Mouse (Mus musculus) ovary, postnatal 14 days (tissue): ENCODE measurements around the gene Nod1.

Experiments
- DNase-seq: peaks from one replicate; pipeline ENCODE4 v3.0.0; 2022; ENCODE audit warnings: low spot score

Gene Nod1

DNA sequence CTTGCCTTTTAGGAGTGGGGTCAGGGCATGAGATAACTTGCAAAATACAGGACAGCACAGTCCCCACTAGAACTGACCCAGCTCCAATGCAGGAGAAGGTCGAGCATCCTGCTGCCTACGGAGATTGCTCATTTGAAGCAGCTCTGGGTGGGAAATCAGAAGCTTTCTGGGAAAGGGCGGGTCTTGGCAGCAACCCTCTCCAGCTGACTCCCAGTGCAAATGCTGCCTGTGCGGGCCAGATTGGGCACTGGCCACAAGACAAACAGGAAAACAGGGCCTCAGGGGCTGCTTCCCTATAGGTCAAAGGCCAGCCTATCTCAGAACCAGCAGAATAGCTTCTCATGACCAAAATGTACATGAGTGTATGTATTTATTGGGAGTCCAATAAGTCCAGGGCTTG lies 32.8 kb downstream of the Nod1 start:
- no peak for DNase-seq

DNA sequence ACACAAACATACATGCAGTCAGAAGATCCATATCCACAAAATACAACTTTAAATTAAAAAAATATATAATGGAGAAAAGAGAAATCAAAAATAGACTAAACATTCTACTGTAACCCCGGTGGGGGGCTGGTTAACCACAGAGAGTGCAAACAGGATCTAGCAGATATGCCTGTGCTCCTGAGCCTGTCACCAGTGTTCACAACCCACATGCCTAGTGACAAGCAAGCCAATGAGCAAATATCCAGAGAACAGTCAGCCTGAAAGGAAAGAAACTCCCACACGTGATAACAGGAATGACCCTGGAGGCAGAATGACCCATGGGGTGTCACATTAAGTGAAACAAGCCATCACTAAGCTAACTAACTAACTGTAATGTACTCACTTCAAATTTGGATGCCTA lies 35.9 kb downstream of the Nod1 start:
- no peak for DNase-seq

DNA sequence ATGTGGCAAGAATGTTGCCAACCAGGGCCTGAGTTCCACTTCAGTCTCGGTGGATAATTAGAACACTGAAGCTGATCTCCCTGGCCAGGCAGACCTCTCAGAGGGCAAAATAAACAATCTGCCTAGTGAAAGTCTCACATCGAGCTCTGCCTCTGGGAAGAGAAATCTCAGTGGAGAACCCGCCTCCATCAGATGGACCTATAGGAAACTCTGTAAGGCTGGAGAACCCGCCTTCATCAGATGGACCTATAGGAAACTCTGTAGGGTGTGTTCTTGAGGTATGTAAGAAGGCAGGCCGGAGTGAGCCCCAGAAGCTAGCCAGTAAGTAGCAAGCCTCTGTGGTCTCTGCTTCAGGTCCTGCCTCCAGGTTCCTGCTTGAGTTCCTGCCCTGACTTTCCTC lies 37.5 kb downstream of the Nod1 start:
- DNase-seq = no peak

DNA sequence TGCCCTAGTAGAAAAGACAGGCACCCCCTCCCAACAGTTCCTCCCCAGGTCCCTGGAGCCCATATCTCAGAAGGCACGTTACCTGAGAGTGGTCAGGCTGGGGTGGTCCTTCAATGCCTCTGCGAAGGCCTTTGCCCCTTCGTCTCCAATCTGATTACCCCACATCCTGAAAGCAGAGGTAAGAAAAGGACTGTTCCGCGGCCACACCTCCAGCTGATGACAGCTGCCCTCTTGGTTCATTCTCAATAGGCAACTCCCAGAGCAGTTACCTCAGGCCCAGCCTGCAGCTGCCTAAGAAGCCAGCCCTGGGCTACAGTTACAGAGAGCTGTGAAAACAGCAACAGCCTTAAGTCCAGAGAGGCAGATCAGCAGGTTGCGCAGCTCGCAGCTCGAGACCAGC lies 38.1 kb downstream of the Nod1 start:
- no peak for DNase-seq

DNA sequence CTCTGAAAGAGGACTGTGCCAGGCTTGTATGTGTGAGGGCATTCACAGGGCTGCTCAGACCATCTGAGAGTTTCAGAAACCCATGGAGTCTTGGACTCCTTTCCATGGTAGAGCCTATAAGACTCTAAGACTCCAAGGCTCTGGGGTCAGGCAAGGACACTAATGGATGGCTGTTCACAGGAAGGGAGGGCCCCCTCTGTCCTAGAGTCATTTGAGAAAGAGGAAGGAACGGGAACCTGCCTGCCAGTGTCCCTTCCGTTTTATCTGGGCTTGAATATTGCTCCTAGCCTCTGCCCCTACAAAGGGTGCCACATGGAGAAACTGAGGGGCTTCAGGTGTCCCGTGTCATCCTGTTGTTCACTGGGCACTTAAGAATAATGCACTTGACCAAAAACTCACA lies 38.5 kb downstream of the Nod1 start:
- no peak for DNase-seq

DNA sequence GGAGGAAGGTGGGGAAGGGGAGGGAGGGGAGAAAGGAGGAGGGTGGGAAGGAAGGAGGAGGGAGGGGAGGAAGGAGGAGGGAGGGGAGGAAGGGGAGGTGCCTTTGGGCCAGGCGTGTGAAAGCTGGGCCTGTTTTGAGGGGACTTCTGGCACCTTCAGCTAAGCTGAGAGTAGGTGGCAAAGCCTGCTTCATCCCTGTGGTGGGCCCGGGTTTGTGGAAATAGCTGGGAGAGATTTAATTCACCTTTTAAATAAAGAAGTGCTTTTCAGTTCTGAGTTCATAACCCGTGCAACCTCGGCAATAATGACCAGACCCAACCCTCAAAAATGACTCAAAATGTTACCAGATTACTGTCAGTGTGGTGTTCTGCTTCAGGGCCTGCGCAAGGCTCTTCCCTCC lies 39.2 kb downstream of the Nod1 start:
- DNase-seq = no peak

DNA sequence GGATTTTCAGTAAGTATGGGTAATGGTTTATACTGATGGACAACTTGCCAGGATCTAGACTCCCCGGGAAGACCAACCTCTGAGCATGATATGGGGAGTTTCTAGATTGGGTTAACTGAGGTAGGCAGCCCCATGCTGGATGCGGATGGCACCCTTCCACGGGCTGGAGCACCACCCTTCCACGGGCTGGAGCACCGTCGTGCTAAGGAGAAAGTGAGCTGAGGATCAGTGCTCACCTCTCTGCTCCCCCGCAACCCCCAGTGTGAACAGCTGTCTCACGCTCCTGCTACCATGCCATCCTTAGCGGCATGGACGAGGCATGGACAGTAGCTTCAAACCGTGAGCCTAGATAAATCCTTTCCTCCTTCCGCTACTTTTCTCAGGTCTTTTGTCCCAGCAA lies 39.9 kb downstream of the Nod1 start:
- no peak for DNase-seq

DNA sequence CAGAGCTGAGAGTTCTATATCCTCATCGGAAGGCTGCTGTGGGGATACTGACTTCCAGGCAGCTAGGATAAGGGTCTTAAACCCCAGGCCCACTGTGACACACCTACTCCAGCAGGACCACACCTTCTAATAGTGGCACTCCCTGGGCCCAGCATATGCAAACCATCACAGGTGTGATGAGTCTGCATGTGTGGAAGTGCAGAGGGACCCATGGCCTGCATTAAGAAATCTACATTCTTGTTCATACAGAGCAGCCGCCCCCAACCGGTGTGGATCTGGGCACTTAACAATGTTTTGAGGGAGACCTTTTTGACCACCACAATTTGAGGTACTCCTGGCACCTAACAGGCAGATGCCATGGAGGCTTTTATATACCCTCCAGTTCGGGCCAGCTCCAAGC lies 40.8 kb downstream of the Nod1 start:
- no peak for DNase-seq

DNA sequence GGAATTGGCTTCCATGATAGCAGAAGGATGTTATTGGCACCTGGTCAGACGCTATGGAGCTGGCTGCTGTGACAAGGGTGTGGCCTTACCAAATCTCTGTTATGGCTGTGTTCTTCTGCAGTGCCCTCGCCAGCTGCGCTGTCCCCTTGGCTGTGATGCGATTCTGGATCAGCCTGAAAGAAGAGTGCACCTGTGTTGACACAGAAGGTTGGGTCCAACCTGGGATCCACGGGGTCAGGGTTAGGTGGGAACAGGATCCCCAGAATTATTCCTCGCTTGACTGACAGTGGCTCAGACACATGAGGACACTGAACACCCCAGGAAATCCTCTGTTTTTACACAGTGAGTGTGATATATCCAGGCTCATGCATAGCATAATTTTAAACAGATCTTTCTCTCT lies 44.5 kb downstream of the Nod1 start:
- no peak for DNase-seq

DNA sequence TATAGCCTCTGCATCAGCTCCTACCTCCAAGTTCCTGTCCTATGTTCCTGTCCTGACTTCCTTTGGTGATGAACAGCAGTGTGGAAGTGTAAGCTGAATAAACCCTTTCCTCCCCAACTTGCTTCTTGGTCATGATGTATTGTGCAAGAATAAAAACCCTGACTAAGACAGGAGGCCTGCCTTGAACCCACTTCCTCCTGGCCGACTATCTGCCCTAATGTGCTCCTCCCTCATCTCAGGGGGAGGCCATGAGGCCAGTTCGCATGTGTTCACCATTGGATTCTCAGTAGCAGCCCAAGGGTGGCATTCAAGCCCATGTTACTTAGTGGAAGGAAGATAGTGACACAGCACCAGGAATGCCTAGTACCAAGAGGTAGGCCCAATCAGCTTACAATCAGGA lies 45.5 kb downstream of the Nod1 start:
- DNase-seq = no peak

DNA sequence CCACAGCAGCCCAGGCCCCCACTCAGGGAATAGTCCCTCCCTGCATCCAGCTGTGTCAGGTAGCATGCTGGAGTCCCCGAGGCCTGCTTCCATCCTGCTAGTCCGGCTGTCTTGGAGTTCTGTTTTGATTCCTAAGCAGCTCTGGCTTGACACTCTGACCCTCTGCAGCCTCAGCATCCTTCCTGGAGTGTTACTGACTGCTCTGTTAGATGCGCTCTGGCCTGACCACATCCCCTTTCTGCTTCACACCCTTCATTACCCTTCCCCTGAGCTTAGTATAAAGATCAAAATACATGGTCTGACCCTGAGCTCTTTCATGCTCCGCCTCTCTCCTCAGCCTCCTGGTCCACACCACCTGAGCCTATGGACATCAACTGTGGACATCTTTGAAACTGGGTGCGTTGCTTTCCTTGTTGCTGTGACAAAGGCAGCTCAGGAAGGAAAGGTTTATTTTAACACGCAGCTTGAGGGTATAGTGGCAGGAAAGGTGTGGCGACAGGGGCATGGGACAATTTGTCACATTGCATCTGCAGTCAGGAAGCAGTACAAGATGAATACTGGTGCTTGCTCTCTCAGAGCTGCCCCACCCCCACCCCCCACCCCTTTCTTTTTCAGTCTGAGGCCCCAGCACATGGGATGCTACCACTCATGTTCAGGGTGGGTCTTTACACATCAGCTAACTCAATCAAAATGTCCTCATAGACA lies 46.5 kb downstream of the Nod1 start:
- no peak for DNase-seq

DNA sequence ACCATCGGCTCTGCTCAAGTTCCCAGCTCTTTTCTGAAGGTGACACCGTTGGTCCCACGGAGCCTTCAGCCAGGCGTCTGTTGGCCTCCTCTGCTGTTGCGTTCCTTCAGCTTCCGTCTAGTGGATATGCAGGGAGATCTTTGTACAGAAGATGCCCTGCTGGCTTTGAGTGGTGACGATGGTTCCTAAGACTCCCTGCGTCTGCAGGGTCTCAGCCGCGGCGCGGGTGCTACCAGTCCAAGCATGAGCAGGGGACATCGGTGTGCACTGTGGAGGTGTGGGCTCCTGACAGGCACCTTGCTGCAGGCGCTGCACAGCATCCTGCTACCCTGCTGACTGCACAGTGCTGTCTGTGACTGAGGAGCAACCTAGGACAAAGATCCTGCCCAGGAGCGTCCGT lies 47.9 kb downstream of the Nod1 start:
- DNase-seq = no peak

DNA sequence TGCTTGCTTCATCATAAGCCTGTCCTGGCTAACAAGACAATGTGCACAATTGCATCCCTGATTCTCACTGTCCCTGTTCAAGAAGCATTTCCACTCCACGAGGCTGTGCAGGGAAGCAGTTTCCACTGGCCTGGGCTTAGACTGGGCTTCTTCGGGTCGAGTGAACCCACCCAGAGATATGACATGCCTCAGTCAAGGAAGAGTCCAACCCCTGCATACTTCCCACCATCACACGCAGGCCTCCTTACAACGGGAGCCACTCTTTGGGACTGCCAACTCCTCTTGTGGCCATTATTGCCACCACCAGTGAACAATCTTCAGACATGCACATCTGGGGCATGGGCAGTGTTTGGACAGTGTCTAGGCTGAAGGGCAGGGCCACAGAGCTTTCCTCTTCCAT lies 53.9 kb downstream of the Nod1 start:
- no peak for DNase-seq

DNA sequence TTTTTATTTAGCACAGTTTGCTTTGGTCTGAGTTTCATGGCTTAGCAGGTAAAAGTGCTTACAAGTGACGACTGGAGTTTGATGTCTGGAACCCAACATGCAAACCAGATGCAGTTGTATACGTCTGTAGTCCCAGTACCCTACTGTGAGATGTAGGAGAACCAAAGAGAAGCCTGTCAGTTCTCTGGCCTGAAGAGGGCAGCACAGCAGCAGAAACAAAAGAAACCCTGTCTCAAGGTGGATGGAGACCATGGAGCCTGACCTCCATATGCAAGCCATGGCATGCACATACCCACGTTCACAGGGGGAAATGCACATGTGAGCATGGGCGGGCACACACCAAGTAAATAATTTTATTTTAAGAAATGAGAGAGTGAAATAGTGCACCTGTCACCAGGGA lies 54.9 kb downstream of the Nod1 start:
- DNase-seq = peak; percentile 46

DNA sequence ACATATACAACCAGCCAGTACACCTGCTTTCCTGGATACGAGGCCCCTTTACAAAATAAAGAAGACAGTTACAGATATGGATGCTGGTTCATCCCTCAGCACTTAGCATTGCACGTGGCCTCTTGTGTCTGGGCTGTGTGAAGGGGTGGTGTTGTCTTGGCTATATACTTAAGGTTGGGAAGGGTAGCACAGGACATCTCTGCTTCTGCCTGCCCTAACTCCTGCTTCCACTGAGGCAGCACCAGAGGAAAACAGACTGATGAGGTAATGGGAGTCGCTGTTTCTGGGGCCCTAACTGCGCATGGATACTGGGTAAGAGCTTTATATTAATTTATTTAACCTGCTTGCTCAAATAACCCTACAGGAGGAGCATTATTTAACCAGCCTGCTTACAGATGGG lies 55.5 kb downstream of the Nod1 start:
- DNase-seq = no peak

DNA sequence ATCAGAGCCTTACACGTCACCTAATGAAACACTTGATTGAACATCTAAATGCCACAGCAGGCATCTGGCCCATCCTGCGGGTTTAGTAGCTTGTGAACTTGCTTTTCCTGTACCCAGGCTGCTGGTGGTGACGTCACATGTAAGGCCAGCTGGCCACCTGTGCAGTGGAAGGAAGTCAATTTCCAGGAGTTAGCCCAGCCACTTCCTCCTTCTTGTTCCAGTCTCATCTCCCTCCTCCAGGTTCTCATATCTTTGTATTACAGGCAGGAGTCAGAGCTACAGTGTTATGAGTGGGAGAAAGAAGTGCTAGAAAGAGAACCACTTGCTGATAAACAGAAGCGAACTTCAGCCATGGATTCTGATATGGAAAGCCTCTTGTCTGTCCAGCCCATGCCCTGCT lies 56.2 kb downstream of the Nod1 start:
- no peak for DNase-seq

DNA sequence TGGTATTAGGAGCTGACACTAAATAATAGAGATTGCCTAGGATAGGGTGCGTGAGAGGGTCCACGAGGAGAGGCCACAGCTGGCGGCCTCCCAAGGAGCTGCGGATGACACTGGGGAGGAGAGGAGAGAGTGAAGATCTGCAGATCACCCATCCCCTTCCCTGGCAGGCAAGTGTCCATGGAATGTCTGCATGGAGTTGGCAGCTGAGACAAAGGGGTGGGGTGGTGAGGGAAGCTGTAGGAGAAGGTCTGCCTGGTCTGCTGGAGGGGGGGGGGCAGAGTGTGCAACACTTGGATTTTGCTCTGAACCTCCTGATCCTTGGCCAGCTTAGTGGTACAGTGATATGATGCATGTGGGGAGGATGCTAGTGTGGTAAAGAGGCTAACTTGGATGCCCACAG lies 57.4 kb downstream of the Nod1 start:
- DNase-seq = no peak

DNA sequence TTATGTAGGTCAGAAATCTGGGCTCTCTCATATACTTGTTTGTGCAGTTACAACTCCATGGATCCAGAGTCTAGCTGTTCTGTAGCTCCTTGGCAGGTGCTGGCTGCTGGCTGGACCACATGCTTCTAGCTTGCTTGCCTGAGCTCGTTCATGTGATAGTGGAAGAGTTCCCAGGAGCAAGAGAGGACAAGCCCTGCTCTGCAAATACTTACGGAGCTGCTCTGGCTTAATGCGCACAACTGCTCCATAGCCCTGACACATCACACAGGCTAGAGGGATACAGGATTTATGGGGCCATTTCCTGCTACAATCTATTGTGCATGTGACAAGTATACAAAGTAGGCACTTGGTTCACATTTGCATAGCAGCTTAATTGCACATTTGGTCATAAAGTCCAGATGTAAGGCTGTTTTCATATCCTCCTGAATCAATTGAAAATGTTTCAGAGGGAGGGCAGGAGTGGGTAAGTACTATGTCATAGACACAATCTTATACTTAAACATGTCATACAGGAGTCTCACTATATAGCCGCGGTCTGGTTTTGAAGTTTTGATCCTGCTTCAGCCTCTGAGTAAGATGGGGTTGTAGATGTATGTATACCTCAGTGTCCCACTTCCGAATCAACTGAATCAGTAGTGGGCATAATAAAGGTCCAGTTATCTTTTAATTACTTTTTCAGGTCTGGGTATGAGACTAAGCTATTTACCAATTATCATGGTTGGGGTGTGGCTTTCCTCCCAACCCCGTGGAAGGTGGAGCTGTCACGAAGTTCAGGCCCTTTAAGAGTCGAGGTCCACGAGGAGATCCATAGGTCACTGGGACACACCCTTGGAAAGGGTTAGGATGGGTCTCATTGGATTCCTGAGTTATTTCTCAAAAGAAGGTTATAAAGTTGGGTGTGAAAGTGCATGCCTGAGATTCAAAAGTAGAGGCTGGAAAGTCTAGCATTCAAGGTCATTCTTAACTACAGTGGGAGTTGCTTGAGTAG lies 66.1 kb downstream of the Nod1 start:
- no peak for DNase-seq

DNA sequence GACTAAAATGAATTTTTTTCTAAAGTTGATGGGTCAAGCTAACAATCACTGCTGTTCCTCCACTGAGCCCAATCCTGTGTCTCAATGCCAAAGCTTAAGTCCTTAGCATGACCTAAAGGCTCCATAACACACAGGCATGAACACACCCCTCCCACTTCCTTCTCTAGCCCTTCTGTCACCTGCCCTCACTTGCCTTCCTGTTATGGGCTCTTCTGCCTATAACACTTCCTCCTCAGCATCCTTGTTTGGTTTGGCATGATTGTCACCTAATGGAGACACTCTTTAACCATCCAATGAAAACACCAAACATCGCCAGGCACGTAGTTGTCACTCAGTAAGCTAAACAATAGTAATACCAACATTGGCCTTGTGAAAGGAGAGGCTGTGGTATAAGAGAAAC lies 69.9 kb downstream of the Nod1 start:
- no peak for DNase-seq

DNA sequence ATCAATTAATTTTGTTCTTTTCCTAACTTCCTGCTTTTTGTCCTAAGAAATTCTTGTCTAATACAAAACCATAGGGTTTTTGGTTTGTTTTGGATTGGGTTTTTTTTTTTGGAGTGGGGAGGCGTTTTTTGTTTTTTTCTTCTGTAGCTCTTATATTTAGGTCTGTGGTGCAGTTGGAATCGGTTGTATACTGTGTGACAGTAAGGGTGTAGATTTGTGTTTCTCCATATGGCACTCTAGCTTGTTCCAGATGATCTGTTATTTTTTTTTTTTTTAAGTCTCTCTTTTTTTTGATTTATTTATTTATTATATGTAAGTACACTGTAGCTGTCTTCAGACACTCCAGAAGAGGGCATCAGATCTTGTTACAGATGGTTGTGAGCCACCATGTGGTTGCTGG lies 72.2 kb downstream of the Nod1 start:
- DNase-seq = no peak

DNA sequence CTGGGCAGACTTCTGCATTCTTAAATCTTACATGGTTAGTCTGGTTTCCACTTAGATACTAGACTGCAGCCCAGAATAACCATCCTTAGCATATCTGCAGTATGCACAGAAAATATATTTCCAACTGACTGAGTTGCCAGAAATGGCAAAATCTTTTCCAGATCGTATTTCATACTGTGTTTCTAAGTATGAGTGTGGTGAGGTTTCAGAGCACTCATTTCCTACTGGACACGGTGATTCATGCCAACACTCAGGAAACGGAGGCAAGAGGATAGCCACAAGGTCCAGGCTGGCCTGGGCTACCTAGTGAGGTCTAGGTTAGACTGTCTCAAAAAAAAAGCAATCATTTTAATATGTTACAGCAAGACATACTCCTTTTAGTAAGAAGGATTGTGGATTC lies 81.0 kb downstream of the Nod1 start:
- DNase-seq = no peak

DNA sequence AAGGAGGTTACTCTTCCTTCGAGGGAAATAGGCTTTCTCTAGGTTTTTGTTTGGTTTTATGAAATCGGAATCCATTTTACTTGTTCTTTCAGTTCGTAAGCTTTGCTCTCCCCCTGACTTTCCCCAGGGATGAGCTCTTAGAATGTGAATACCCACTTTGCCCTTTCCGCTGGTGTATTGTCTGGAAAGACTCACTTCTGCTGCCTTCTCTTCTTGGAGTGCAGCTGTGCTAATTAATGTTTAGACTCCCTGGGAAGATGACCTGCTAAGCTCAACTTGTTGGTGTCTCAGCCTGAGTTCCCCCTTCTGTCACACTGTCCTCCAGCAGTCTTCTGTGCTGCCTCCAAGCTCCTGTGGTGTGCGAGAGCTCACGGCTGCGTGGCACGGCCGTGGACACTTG lies 82.2 kb downstream of the Nod1 start:
- no peak for DNase-seq

DNA sequence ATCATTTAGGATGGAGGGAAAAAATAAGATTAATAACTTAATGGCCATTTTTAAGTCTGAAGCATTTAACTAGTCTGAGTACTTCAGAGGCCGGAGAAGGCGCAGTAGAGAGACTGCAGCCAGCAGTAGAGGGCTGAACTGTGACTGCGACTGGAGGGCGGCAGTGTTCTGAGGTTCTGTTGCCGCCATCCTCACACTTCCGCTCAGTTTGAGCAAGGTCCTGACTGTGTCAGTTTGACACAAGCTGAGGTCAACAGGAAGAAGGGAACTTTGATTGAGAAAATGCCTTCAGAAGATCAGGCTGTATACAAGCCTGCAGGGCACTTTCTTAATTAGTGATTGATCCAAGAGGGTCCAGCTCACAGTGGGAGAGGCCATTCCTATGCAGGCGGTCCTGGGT lies 86.2 kb downstream of the Nod1 start:
- DNase-seq = no peak

DNA sequence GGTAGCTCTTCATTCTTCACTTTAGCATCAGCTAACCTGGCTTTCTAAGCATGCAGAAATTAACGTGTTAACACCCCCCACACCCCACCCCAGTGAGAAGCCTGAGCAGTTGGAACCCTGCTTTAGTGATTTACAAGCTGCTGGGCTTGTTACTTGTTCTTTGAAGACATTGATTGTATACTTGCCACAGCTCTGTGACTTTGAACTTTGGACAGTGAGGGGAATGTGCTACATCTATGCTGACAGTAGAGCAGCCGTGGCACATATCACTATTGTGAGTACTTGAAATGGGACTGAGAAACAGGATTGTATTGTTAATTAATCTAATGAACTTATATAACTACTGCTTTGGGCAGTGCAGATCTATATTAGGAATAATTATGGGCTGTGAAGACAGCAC lies 89.0 kb downstream of the Nod1 start:
- DNase-seq = no peak
